Mouse (Mus musculus): ENCODE data around the gene Vcp. TPM values are rescaled to one million over a fixed set of nuclear protein-coding genes. Genes with fewer than 3 reads are reported as not detected.

Vcp gene
- polyA plus RNA-seq, 1 experiment from 2014 or later = 501 TPM

DNA sequence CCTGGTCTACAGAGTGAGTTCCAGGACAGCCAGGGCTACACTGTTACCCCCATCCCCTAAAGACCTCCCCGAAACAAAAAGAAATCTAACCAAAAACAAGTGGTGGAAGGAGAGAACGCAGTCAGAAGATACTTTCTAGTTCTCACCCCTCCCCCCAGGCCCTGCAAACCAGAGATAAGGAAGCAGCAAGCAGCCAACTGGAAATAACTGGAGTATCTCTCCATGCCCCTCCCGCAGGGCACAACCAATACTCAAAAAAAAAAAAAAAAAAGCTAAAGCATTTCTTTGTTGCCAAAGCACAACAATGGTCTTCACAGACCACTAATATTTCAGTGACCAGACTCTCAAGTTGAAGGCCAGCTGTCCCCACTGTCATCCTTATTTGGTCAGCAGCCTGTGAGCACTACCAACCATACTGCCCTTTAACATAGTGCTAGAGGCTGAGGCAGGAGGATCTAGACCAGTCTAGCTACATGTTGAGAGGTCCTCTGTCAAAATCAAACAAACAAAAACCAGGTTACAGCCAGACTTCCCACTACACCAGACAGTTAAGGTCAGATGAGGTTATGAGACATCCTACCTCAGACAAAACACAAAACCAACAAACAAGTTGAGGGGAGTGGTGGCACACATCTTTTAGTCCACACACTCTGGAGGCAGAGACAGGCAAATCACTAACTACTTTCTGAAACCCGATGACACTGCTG lies 37.7 kb upstream of the Vcp start:
- WGBS = 71% methylated on average over 4 of the region's 4 CpGs
- Histone ChIP-seq H3K4me1 (peaks cover 34% of the 10 kb centered on the region), H3K27ac (no peak overlapping the region), H3K36me3 (replicated peaks) (peaks cover 36% of the 10 kb centered on the region), H3K9ac (no peak overlapping the region), H3K9me3 (no peaks in the 10 kb centered on the region), H3K4me3 (peak overlapping the region; percentile 76; the same call in 1 of the 2 replicates), H3K27me3 (replicated peaks) (no peaks in the 10 kb centered on the region), H3K4me2 (peak overlapping the region; percentile 62)
- ATAC-seq (replicated peaks) = no peak

- H3K36me3 ChIP-seq (replicated peaks) = peaks cover 36% of the 10 kb centered on the region
- no peak overlapping the region for H3K4me2 ChIP-seq
- ATAC-seq (replicated peaks) = no peak
- 89% methylated on average over 9 of the region's 10 CpGs for WGBS
- no peak overlapping the region for H3K4me3 ChIP-seq
- no peak overlapping the region for H3K27ac ChIP-seq
- H3K27me3 ChIP-seq (replicated peaks) = no peaks in the 10 kb centered on the region
- H3K9ac ChIP-seq = no peak overlapping the region
- peaks cover 45% of the 10 kb centered on the region for H3K4me1 ChIP-seq
- no peaks in the 10 kb centered on the region for H3K9me3 ChIP-seq
These were observed 36.0 kb upstream of the Vcp start for GRCm38 (mm10) chr4:43036356-43036755.

DNA sequence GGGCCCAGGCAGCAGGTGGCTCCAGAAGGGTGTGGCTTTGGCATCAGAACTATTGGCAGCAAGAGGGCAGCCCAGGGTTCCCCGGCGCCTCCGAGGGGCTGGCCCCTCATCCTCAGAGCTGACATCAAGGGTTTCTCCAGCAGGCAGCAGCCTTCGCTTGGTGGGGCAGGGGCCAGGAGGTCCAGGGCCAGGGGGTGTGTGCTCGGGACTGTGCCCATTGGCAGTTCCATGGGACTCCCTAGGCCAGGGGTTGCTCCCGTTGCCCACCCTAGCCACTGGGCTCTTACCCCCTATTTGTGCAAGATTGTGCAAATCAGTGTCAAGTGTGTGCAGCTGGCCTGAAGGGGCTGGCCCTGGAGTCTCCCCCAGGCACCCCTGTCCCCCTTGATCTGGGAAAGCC lies 35.5 kb upstream of the Vcp start:
- H3K4me3 ChIP-seq = no peak overlapping the region
- H3K36me3 ChIP-seq (replicated peaks) = peaks cover 36% of the 10 kb centered on the region
- peaks cover 43% of the 10 kb centered on the region for H3K4me1 ChIP-seq
- WGBS = 92% methylated on average over 6 of the region's 6 CpGs
- H3K4me2 ChIP-seq = no peak overlapping the region
- no peaks in the 10 kb centered on the region for H3K27me3 ChIP-seq (replicated peaks)
- ATAC-seq (replicated peaks) = no peak
- no peaks in the 10 kb centered on the region for H3K9me3 ChIP-seq
- no peak overlapping the region for H3K27ac ChIP-seq
- no peak overlapping the region for H3K9ac ChIP-seq

- Histone ChIP-seq H3K36me3 (replicated peaks) (peaks cover 41% of the 10 kb centered on the region), H3K9ac (no peak overlapping the region), H3K27ac (no peak overlapping the region), H3K4me3 (no peak overlapping the region), H3K9me3 (no peaks in the 10 kb centered on the region), H3K4me2 (no peak overlapping the region), H3K27me3 (replicated peaks) (no peaks in the 10 kb centered on the region), H3K4me1 (peaks cover 43% of the 10 kb centered on the region)
- 88% methylated on average over 14 of the region's 14 CpGs for WGBS
- no peak for ATAC-seq (replicated peaks)
These were observed 33.2 kb upstream of the Vcp start for GRCm38 (mm10) chr4:43033481-43033880.

DNA sequence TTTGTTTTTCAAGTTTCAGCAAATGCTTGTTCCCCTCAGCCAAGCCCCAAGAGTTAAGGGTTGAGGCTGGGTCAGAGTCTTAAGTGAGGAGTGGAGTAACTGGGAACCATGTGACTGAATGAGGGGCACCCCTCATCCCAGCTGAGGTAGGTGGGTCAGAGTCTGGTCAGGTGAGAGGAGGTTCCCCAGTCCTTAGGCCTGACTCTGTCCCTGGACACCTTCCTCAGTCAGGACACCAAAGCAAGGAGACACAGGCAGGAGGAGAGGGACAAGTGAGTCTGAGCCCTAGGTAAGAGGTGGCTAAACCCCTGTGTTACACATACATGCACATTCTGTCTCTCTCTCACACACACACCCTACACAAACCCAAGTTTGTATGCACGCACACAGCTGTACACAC lies 32.2 kb upstream of the Vcp start:
- Histone ChIP-seq H3K4me1 (peaks cover 33% of the 10 kb centered on the region), H3K4me3 (no peak overlapping the region), H3K4me2 (no peak overlapping the region), H3K27ac (peak overlapping the region; percentile 82), H3K27me3 (replicated peaks) (no peaks in the 10 kb centered on the region), H3K9me3 (no peaks in the 10 kb centered on the region), H3K36me3 (replicated peaks) (peaks cover 50% of the 10 kb centered on the region), H3K9ac (no peak overlapping the region)
- no peak for ATAC-seq (replicated peaks)
- 95% methylated on average over 1 of the region's 1 CpGs for WGBS

- peak within 1 kb of the TSS; percentile 86 for H3K4me2 ChIP-seq
- H3K9me3 ChIP-seq = no peaks in the 10 kb centered on the region
- ATAC-seq (replicated peaks) = peak; percentile 96
- H3K4me1 ChIP-seq = peaks cover 28% of the 10 kb centered on the region
- H3K4me3 ChIP-seq = peak within 1 kb of the TSS; percentile 64
- peaks cover 51% of the 10 kb centered on the region for H3K36me3 ChIP-seq (replicated peaks)
- WGBS = under 1% methylated on average over 38 of the region's 38 CpGs
- H3K9ac ChIP-seq = peak within 1 kb of the TSS; percentile 67
- H3K27ac ChIP-seq = peak within 1 kb of the TSS; percentile 82
- no peaks in the 10 kb centered on the region for H3K27me3 ChIP-seq (replicated peaks)
These were observed 31.1 kb upstream of the Vcp start, which contains the start of gene Stoml2 for GRCm38 (mm10) chr4:43031237-43031995. Stoml2 (minus strand) TSS chr4:43031710.

DNA sequence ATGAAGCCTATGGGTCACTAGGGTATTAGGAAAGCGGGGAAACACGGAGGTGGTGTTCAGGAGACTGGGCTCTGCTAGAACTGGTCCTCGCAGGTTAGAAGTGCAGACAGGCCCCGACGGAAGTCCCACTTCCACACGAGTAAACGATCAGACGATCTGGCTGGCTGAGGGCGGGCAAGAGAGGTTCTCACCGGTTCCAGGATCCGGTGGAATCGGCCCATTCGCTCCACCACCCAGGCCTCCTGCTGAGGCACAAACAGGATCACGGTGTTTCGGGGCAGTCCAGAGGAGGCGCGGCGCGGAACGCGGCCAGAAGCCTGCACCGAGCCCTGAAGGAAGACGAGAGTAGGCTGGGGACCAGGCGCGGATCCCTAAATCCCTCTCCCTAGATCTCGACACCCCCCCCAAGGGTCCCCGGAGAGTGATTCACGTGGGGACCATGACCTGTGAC lies 30.5 kb upstream of the Vcp start:
- H3K36me3 ChIP-seq (replicated peaks) = peaks cover 45% of the 10 kb centered on the region
- peak overlapping the region; percentile 86 for H3K4me2 ChIP-seq
- no peak; the same call in 1 of the 2 replicates for ATAC-seq (replicated peaks)
- 1% methylated on average over 28 of the region's 28 CpGs for WGBS
- peak overlapping the region; percentile 64 for H3K4me3 ChIP-seq
- H3K9me3 ChIP-seq = no peaks in the 10 kb centered on the region
- H3K4me1 ChIP-seq = peaks cover 28% of the 10 kb centered on the region
- no peaks in the 10 kb centered on the region for H3K27me3 ChIP-seq (replicated peaks)
- H3K27ac ChIP-seq = peak overlapping the region; percentile 82
- peak overlapping the region; percentile 67 for H3K9ac ChIP-seq

GRCm38 (mm10) chr4:43030352-43030751 lies 30.0 kb upstream of the Vcp start:
- WGBS = 75% methylated on average over 9 of the region's 9 CpGs
- H3K9ac ChIP-seq = peak overlapping the region; percentile 67
- no peaks in the 10 kb centered on the region for H3K27me3 ChIP-seq (replicated peaks)
- ATAC-seq (replicated peaks) = no peak
- H3K4me2 ChIP-seq = peak overlapping the region; percentile 86
- H3K36me3 ChIP-seq (replicated peaks) = peaks cover 40% of the 10 kb centered on the region
- no peaks in the 10 kb centered on the region for H3K9me3 ChIP-seq
- peak overlapping the region; percentile 64 for H3K4me3 ChIP-seq
- H3K4me1 ChIP-seq = peaks cover 28% of the 10 kb centered on the region
- H3K27ac ChIP-seq = peak overlapping the region; percentile 82; the same call in 1 of the 2 replicates

GRCm38 (mm10) chr4:43029749-43030148 lies 29.4 kb upstream of the Vcp start:
- Histone ChIP-seq H3K4me3 (no peak overlapping the region), H3K27ac (no peak overlapping the region), H3K27me3 (replicated peaks) (no peaks in the 10 kb centered on the region), H3K9ac (no peak overlapping the region), H3K4me2 (no peak overlapping the region; the same call in 1 of the 2 replicates), H3K9me3 (no peaks in the 10 kb centered on the region), H3K4me1 (peaks cover 32% of the 10 kb centered on the region), H3K36me3 (replicated peaks) (peaks cover 35% of the 10 kb centered on the region)
- no peak for ATAC-seq (replicated peaks)
- 94% methylated on average over 9 of the region's 9 CpGs for WGBS

DNA sequence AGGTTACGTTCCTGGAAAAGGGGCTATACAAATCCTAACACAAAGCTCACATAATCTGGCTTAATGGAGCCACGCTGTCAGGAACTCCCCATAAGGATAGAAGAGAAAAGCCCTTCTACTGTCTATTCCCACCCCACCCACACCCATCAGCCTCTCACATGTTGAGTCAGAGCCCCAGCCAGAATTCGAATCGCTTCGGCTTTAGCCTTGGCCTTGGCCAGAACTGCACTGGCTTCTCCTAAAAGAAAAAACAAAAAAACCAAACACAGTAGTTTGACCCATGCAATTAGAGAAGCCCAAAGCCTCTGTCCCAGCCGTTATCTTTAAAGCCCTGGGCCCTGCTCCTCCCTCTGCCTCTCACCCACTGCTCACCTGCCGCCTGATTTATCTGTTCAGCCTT lies 28.8 kb upstream of the Vcp start:
- peaks cover 29% of the 10 kb centered on the region for H3K36me3 ChIP-seq (replicated peaks)
- no peaks in the 10 kb centered on the region for H3K9me3 ChIP-seq
- H3K9ac ChIP-seq = no peak overlapping the region
- no peaks in the 10 kb centered on the region for H3K27me3 ChIP-seq (replicated peaks)
- H3K4me1 ChIP-seq = peaks cover 38% of the 10 kb centered on the region
- H3K4me3 ChIP-seq = no peak overlapping the region
- 90% methylated on average over 7 of the region's 7 CpGs for WGBS
- H3K4me2 ChIP-seq = no peak overlapping the region
- H3K27ac ChIP-seq = no peak overlapping the region
- no peak for ATAC-seq (replicated peaks)

GRCm38 (mm10) chr4:43025084-43025960 lies 25.0 kb upstream of the Vcp start, which contains the start of gene Pigo:
Pigo (minus strand) TSS chr4:43025819.
- 9% methylated on average over 42 of the region's 42 CpGs for whole genome bisulfite sequencing
- peaks cover 38% of the 10 kb centered on the region for H3K36me3 ChIP-seq (replicated peaks)
- peak; percentile 94 for ATAC-seq (replicated peaks)
- H3K9ac ChIP-seq = peak within 1 kb of the TSS; percentile 57
- H3K9me3 ChIP-seq = no peaks in the 10 kb centered on the region
- peak within 1 kb of the TSS; percentile 90 for H3K27ac ChIP-seq
- no peaks in the 10 kb centered on the region for H3K27me3 ChIP-seq (replicated peaks)
- H3K4me3 ChIP-seq = peak within 1 kb of the TSS; percentile 54
- peak within 1 kb of the TSS; percentile 58 for H3K4me2 ChIP-seq
- H3K4me1 ChIP-seq = peaks cover 28% of the 10 kb centered on the region

DNA sequence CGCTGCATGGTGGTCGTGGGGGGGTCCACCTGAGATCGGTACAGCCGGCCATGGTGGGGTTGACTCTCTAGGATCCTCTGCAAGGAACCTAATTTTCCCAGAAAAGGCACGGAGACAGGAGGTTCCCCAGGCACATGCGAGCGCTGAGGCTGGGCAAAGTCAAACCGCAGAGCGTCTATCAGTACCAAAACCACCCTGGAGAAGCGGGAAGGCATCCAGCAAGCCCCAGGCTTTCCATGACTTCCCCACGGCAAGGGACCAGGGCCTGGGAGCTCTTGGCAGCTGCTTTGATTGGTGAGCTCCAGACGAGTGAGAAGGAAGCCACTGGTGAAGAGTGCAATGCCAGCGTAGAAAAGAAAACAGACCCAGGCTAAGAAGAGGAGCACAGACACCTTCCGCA lies 24.4 kb upstream of the Vcp start:
- H3K27ac ChIP-seq = peak overlapping the region; percentile 90
- ATAC-seq (replicated peaks) = no peak
- peak overlapping the region; percentile 58 for H3K4me2 ChIP-seq
- peak overlapping the region; percentile 54 for H3K4me3 ChIP-seq
- peak overlapping the region; percentile 57 for H3K9ac ChIP-seq
- peaks cover 39% of the 10 kb centered on the region for H3K36me3 ChIP-seq (replicated peaks)
- peaks cover 22% of the 10 kb centered on the region for H3K4me1 ChIP-seq
- WGBS = 82% methylated on average over 14 of the region's 14 CpGs
- no peaks in the 10 kb centered on the region for H3K27me3 ChIP-seq (replicated peaks)
- no peaks in the 10 kb centered on the region for H3K9me3 ChIP-seq
